Mouse (Mus musculus) ovary, postnatal 36 days (tissue): ENCODE measurements around the gene Filip1l.
A peak's percentile ranks its signal among the peaks of the same experiment; 100 is the strongest.
"Not testable (repeated sequence)": the region's sequence is repeated elsewhere in the genome, so short reads cannot be mapped to it uniquely, and the experiment has no call there.

Source experiments
- DNase-seq: peaks from one replicate; pipeline ENCODE4 v3.0.0; 2022; ENCODE audit warnings: low spot score, mixed read lengths

Gene Filip1l

DNA sequence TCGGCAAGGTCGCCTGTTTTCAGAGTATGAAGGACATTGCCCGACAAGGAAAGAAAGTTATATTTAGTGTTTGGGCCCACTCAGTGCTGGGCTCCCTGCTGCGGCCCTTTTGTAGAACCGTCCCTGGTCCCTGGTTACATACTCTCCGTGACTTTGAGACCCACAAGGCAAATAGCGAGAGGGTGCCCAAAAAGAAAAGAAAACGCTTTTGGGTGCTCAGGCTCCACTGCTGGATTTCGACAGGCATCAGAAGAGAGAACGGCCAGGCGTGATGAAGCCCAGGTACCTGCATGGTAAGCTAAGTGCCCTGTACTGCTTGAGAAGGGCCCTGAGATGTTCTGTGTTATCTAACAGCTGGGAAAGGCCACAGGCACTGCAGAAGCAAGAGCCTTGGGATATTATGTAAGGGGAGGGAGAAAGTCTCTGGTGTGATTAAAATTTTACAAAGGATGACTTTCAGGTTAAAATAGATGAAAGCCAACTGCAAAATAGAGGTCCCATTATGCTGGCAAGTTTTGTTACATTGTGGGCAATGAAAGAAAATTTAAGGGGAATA, 351 bp downstream of the Filip1l start:
- DNase-seq: peak; percentile 14

DNA sequence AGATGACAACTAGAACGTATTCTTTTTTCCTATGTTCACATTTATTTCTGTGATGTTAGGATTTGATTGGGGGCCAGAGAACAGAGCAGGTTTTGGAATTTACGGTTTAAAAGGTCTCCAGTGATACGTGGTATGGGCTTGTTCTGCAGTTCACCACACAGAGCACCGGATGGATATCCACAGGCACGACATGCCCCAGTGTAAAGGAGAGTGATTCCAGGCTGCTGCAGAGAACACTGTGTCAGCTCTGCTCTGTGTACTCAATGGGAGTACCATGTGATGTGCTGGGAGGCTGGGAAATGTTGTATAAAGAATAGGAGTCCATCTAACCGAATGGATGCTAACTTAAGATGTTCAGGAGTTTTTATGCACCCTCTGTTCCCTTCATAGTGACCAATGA, 1.0 kb downstream of the Filip1l start:
- no peak for DNase-seq

GRCm38 (mm10) chr16:57356454-57356853, 3.6 kb downstream of the Filip1l start:
- DNase-seq: no peak

DNA sequence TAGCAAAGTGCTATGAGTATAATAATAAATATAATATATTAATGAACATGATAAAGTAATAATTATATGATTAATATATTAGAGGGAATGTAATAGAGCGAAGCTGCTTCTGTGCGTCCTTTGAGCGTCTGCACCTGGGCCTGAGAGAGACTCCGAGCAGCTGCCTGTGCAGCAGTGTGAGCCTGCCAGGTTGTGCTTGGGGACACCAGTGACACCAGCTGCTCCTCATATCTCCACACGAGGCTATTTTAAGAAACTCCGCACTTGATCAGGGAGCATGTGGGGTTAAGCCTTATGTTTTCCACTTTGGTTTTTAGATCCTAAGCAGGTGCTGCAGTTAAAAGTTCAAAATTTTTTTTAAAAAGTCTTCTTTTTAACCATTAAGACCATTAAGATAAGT, 4.1 kb downstream of the Filip1l start:
- DNase-seq: no peak

DNA sequence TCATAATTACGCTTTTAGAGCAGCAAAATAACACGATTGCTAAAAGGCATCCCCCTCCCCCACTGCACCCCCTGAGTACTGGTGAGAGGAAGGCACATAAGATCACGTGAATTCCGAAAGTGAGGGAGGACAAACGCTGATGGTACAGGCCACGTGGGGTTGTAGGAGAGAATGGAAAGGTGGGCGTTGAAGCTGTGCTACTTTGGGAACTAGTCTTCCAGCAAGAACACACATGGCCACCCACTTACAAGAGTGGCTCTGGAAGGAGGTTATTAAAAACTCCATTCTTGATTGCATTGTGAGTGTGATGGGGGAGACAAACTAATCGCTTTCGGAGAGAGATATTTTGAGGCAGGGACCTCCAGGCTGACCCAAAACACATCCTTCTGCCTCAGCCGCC, 6.4 kb downstream of the Filip1l start:
- DNase-seq: no peak

DNA sequence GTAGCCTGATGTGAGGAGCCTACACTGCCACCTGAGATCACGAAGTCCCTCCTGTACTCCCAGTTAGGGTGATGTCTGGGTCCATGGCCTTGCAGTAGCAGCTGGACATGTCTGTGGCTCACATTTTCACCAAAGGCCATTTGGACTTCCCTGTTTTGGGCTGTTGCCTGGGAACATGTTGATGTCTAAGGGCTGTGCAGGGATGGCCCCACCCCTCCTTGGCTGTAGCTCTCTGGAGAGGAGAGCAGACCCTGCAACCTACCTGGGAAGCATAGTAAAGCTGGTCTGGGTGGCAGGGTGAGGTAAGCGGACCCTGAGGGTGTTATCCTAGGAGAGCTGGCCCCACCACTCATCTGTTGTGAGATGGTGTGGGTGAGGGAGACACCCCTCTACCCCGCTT, 7.9 kb downstream of the Filip1l start:
- no peak for DNase-seq

- DNase-seq: peak; percentile 66
Observed at GRCm38 (mm10) chr16:57362679-57363401, 9.9 kb downstream of the Filip1l start.

DNA sequence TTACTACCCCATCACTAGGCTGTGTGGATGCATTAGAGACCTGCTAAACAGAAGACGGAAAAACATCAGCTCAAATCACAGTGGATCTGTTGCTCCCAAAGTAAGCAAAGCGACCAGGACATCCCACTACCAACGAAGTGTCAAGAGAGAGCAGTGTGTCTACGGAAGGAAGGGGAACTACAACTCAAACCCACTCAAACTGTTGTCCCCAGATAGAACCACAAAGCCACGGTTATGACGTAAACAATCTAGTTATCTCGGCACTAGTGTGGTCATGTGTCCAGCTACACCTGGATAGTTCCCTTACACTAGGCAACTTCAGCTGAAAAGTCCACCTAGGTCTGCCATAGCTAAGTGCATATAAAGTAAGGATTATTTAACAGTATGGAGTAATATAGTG, 11.6 kb downstream of the Filip1l start:
- no peak for DNase-seq

GRCm38 (mm10) chr16:57366141-57366540, 13.2 kb downstream of the Filip1l start:
- DNase-seq: no peak

GRCm38 (mm10) chr16:57366941-57367694, 14.2 kb downstream of the Filip1l start:
- no peak for DNase-seq

- no peak for DNase-seq
Observed at GRCm38 (mm10) chr16:57369846-57370496, 17.1 kb downstream of the Filip1l start.

GRCm38 (mm10) chr16:57372156-57372555, 19.3 kb downstream of the Filip1l start:
- no peak for DNase-seq

GRCm38 (mm10) chr16:57375248-57375837, 22.4 kb downstream of the Filip1l start:
- DNase-seq: no peak

- no peak for DNase-seq
Observed at GRCm38 (mm10) chr16:57378631-57379330, 25.9 kb downstream of the Filip1l start.

DNA sequence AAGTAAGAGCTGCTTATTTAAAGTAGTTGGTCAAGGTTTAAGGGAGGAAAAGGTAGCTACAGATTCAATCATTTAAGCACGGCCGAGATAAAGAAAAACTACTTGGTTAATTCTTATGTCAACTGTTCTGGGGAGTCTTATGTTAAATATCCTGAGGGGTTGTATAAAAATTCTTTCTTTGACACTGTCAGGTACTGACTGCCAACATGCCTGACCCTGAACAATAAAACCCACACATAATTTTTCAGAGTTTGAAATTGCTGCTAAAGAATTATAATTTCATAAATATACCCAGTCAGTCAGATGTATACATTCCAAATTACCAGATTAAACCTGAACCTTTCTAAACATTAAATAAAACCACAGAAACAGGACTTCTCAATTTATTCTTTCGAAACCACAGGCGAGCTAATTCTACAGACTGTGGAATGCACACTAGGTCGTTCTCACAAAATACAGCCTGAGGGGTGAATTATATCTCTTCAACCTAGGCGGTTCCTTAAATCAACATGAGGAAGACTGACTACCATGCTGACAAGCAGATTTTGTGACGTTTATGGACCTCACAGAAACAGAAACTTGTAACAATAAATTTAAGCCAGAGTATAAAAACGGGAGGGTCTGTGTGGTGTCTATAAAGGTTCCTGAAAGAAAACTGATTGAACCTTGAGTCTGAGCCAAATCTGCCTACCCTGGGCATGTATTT, 30.5 kb downstream of the Filip1l start:
- no peak for DNase-seq

GRCm38 (mm10) chr16:57384274-57384673, 31.4 kb downstream of the Filip1l start:
- DNase-seq: no peak

GRCm38 (mm10) chr16:57389566-57390251, 36.8 kb downstream of the Filip1l start:
- DNase-seq: no peak

GRCm38 (mm10) chr16:57391171-57391570, 38.3 kb downstream of the Filip1l start:
- not testable (repeated sequence) for DNase-seq

DNA sequence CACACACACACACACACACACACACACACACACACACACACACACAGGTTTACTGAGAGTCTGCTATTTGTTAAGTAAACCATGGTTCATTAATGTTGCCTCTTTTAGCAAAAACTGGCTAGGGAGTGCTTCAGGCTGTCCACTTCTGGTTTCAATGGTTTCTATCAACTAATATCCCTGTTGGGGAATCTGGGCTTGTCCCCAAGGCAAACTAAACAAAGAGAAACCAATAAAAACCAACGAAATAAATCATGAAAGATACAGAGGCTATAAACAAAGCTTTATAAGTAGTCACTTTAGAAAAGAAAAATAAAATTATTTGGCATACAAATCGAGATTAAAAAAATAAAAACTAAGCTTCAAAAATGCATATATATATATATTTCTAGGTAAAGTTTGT, 39.6 kb downstream of the Filip1l start:
- no peak for DNase-seq

DNA sequence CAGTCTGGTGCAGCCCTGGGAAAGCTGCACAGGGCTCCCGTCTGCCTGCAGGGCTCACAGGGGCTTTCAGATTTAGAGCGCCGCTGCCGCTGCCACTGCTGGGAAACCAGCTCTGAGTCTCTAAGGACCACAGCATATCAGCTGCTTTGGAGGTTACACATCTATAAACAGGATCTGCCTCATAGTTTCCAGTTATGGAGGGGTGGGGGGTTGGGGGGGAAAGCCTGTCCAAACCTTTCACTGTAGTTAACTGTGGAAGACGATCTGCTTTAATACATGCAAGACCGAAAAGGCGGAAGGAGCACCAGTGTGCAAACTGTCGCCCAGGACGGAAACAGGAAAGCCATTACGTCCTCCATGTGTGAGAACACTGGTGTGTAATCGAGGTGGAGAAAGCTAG, 40.3 kb downstream of the Filip1l start:
- DNase-seq: no peak
